Mouse (Mus musculus) right cerebral cortex, postnatal 10 days (tissue): ENCODE measurements around the gene Itga5.
A peak's percentile ranks its signal among the peaks of the same experiment; 100 is the strongest.

Experiments
- DNase-seq, 2 experiments: peaks; one replicate each; pipeline ENCODE4 v3.0.0; 2021; ENCODE audit warnings: low spot score in 2 of 2

Gene Itga5

GRCm38 (mm10) chr15:103313495-103314095 lies 53.0 kb downstream of the Itga5 start:
- peak; percentile 81 to 86 for DNase-seq

GRCm38 (mm10) chr15:103310365-103310910 lies 56.1 kb downstream of the Itga5 start, which contains the start of gene Gpr84:
Gpr84 (minus strand) TSS chr15:103310612.
- no peak for DNase-seq

GRCm38 (mm10) chr15:103308876-103309580 lies 57.5 kb downstream of the Itga5 start:
- DNase-seq = no peak

GRCm38 (mm10) chr15:103308056-103308875 lies 58.3 kb downstream of the Itga5 start:
- no peak for DNase-seq

- DNase-seq = peak; percentile 92 to 95
Observed at GRCm38 (mm10) chr15:103307125-103307524, 59.4 kb downstream of the Itga5 start.

- no peak for DNase-seq
Observed at GRCm38 (mm10) chr15:103305792-103306645, 60.5 kb downstream of the Itga5 start.

- peak; percentile 98 to 100 for DNase-seq
Observed at GRCm38 (mm10) chr15:103305070-103305678, 61.4 kb downstream of the Itga5 start.

GRCm38 (mm10) chr15:103304616-103304969 lies 62.0 kb downstream of the Itga5 start:
- no peak for DNase-seq

- DNase-seq = peak in 1 of 2 experiments; percentile 24
Observed at GRCm38 (mm10) chr15:103303916-103304615, 62.5 kb downstream of the Itga5 start.

GRCm38 (mm10) chr15:103302341-103303021 lies 64.1 kb downstream of the Itga5 start:
- DNase-seq = peak in 1 of 2 experiments; percentile 21

- peak in 1 of 2 experiments; percentile 24 for DNase-seq
Observed at GRCm38 (mm10) chr15:103301547-103302340, 64.8 kb downstream of the Itga5 start.

- peak in 1 of 2 experiments; percentile 26 for DNase-seq
Observed at GRCm38 (mm10) chr15:103301046-103301445, 65.5 kb downstream of the Itga5 start.

- peak in 1 of 2 experiments; percentile 29 for DNase-seq
Observed at GRCm38 (mm10) chr15:103300560-103300959, 66.0 kb downstream of the Itga5 start.

- peak; percentile 79 to 83 for DNase-seq
Observed at GRCm38 (mm10) chr15:103300067-103300471, 66.5 kb downstream of the Itga5 start.

GRCm38 (mm10) chr15:103299644-103300043 lies 66.9 kb downstream of the Itga5 start:
- no peak for DNase-seq

- DNase-seq = peak in 1 of 2 experiments; percentile 28
Observed at GRCm38 (mm10) chr15:103298861-103299616, 67.5 kb downstream of the Itga5 start.

- peak in 1 of 2 experiments; percentile 32 for DNase-seq
Observed at GRCm38 (mm10) chr15:103298026-103298425, 68.5 kb downstream of the Itga5 start.

- DNase-seq = peak in 1 of 2 experiments; percentile 25
Observed at GRCm38 (mm10) chr15:103297313-103297712, 69.2 kb downstream of the Itga5 start.
